Mouse (Mus musculus) forebrain, embryonic 10.5 days (tissue): ENCODE results near the gene Dedd2. TPM values are rescaled to one million over a fixed set of nuclear protein-coding genes. Genes with fewer than 3 reads are reported as not detected.
A peak's percentile ranks its signal among the peaks of the same experiment; 100 is the strongest.

Experiments used
- DNase-seq: peaks from one replicate; pipeline ENCODE4 v3.0.0-alpha.2; 2017; ENCODE audit warnings: low spot score; ENCODE audit errors: extremely low spot score
- H3K27ac ChIP-seq: fragments of 300-500 bp; sonication (generic); 2 replicates; pipeline ENCODE4 v1.5.1; 2016; ENCODE audit warnings: mild to moderate bottlenecking
- H3K27me3 ChIP-seq: fragments of 300-500 bp; sonication (generic); 2 replicates; pipeline ENCODE4 v1.6.1; 2016; ENCODE audit warnings: mild to moderate bottlenecking; ENCODE audit not compliant: poor library complexity, severe bottlenecking
- H3K36me3 ChIP-seq: fragments of 300-500 bp; sonication (generic); replicated peaks from 2 replicates; pipeline ENCODE4 v1.6.1; 2016; ENCODE audit warnings: mild to moderate bottlenecking, moderate library complexity
- H3K4me1 ChIP-seq: fragments of 300-500 bp; sonication (generic); 2 replicates; pipeline ENCODE4 v1.6.1; 2016
- H3K4me3 ChIP-seq: fragments of 300-500 bp; sonication (generic); 2 replicates; pipeline ENCODE4 v1.5.1; 2016; ENCODE audit warnings: mild to moderate bottlenecking, moderate library complexity
- H3K9me3 ChIP-seq: fragments of 300-500 bp; sonication (generic); 2 replicates; pipeline ENCODE4 v1.6.1; 2016; ENCODE audit warnings: mild to moderate bottlenecking, moderate library complexity
- WGBS: fragments of 180-500 bp; shearing (Covaris S2); methylation state at CpG from one replicate; pipeline ENCODE4 v1.1.7; 2016; 5-methylcytosine and 5-hydroxymethylcytosine counted together
- polyA plus RNA-seq: library from polyadenylated mRNA; unstranded; fragments of >200 nt; fragmentation: Nextera tagmentation; extraction: Ambion mirVana; gene quantifications from 2 replicates; pipeline ENCODE4 v1.2.1, GENCODE M21; 2016

Gene Dedd2
- polyA plus RNA-seq, 1 experiment from 2014 or later, result 8.8 TPM

DNA sequence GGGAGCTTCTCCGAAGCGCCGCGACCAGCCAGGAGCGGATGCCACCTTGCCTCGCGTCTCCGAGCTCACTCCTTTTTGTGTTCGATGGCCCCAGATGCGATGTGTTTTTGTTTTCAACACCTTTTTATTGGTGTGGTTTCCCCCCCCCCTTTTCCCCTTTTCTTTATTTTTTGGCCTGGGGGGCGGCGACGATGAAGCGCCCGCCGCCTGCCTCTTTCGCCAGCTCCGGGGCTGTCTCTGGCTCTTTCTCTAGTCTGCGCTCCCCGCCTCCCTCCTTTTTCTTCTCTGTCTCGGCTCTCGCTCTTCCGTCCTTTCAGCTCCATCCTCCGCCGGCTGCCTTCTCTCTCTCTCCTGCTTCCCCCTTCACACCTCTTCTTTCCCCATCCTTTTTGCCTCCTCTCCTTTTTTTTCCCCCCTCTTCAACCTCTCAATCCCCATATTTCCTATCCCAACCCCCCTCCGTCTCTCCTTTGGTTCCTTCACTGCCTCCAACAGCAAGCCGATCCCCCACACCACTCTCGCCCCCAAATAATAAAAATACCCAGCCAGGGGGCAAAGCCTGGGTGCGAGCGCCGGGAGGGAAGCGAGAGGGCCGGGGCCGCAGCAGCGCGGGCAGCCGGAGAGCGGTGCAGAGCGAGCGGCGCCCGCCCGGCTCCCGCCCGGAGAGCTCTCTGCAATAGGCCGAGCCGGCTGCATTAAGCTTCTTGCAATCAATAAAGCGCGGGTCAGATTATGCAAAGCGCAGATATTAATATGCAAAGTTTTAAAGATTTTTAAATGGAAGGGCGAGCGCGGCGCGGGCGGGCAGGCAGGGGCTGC lies 41.4 kb downstream of the Dedd2 start:
- H3K9me3 ChIP-seq, result no peaks in the 10 kb centered on the region
- H3K36me3 ChIP-seq, result no peaks in the 10 kb centered on the region
- peaks cover 63% of the 10 kb centered on the region for H3K4me1 ChIP-seq
- WGBS, result under 1% methylated on average over 54 of the region's 56 CpGs
- H3K27ac ChIP-seq, result peak overlapping the region; percentile 87
- H3K4me3 ChIP-seq, result peak overlapping the region; percentile 68
- peaks cover 96% of the 10 kb centered on the region for H3K27me3 ChIP-seq
- peak; percentile 51 for DNase-seq

DNA sequence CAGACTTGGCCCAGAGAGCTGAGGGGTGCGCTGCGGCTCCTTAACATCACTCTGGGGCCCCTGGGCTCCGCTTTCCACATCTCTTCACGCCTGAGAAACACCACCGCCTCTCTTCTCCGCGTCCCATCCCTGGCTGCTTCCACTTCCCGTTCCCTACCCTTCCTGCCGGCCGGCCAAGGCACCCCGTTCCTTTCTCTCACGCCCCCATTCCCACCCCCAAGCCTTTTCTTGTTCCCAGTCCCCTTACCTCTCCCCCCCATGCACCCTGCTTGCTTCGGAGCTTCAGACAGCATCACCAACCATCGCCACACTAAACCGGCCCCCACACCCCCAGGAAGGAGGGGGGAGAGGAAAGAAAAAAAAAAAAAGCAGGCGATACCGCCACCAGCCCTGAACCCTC lies 42.1 kb downstream of the Dedd2 start:
- H3K36me3 ChIP-seq, result no peaks in the 10 kb centered on the region
- DNase-seq, result no peak
- peaks cover 90% of the 10 kb centered on the region for H3K27me3 ChIP-seq
- H3K4me1 ChIP-seq, result peaks cover 70% of the 10 kb centered on the region
- no peaks in the 10 kb centered on the region for H3K9me3 ChIP-seq
- WGBS, result 2% methylated on average over 17 of the region's 17 CpGs
- peak overlapping the region; percentile 68 for H3K4me3 ChIP-seq
- H3K27ac ChIP-seq, result peak overlapping the region; percentile 87

DNA sequence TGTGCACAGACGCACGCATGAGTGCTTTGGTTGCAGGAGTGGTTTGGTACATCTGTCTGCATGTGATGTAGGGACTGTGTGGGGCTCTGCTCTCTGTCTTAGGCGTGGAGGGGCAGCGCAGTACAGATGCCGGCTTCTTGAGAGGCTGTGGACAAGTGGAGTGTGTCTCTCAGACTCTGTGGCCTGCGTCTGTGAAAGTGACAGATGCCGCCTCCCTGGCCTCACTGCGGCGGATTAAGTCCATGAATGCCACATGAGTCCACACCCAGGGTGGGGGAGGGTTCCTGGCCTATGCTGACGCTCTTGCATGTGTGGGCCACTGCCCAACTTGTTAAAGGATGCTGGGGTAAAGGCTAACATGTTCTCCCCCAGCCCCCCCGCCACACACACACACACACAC lies 46.1 kb downstream of the Dedd2 start:
- H3K27ac ChIP-seq, result 0 out of 2 replicates have a peak overlapping the region, but pooled peaks have one; percentile 21
- H3K27me3 ChIP-seq, result peaks cover 62% of the 10 kb centered on the region
- 59% methylated on average over 11 of the region's 11 CpGs for WGBS
- no peak overlapping the region for H3K4me3 ChIP-seq
- H3K36me3 ChIP-seq, result no peaks in the 10 kb centered on the region
- no peaks in the 10 kb centered on the region for H3K9me3 ChIP-seq
- DNase-seq, result no peak
- H3K4me1 ChIP-seq, result peaks cover 58% of the 10 kb centered on the region

DNA sequence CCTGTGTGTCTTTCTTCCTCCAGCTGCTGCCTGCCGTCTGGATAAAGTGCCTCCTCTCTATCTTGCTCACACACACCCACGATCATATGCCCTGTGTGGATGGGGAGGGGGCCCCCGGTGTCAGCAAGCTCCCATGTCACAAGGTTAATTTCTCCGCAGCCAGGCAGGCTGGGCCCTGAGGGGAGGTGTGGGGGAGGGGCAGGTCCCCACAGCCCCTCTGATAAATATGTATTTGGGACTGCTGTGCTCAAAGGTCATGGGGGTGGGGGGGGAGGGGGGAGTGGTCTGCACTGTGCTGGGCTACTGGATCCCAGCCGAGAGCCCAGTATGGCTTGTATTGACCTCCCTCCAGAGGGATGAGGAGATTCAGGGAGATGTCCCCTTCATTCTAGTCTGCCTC lies 47.7 kb downstream of the Dedd2 start:
- H3K4me1 ChIP-seq, result peaks cover 42% of the 10 kb centered on the region
- no peak for DNase-seq
- WGBS, result 60% methylated on average over 5 of the region's 5 CpGs

DNA sequence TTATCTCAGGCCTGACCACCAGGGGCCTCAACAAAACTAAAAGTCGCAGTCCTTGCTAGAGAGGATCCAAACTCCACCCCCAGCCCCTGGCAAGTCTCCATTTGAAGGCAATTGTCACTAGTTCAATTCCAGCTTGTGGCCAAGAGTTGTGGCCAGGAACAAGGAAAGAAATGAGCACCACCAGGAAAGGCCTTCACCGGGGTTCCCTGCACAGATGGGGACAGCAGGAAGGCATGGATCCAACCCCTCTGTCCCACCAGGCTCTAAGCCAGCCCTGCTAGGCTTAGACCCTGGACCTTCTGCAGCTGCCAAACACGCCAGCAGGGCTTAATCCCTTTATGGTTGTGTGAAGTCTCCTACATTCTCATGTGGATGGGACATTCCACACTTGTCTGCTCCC lies 49.8 kb downstream of the Dedd2 start:
- DNase-seq, result no peak
- WGBS, result 48% methylated on average over 3 of the region's 3 CpGs
- Histone ChIP-seq H3K4me3 (no peak overlapping the region), H3K9me3 (no peaks in the 10 kb centered on the region), H3K4me1 (peaks cover 35% of the 10 kb centered on the region), H3K36me3 (no peaks in the 10 kb centered on the region), H3K27me3 (peaks cover 32% of the 10 kb centered on the region), H3K27ac (no peak overlapping the region)

More for the DNA sequence above, 47.7 kb downstream of the Dedd2 start:
- H3K9me3 ChIP-seq, result no peaks in the 10 kb centered on the region
- H3K27me3 ChIP-seq, result peaks cover 53% of the 10 kb centered on the region
- no peaks in the 10 kb centered on the region for H3K36me3 ChIP-seq
- 0 out of 2 replicates have a peak overlapping the region, but pooled peaks have one; percentile 40 for H3K27ac ChIP-seq
- H3K4me3 ChIP-seq, result no peak overlapping the region

DNA sequence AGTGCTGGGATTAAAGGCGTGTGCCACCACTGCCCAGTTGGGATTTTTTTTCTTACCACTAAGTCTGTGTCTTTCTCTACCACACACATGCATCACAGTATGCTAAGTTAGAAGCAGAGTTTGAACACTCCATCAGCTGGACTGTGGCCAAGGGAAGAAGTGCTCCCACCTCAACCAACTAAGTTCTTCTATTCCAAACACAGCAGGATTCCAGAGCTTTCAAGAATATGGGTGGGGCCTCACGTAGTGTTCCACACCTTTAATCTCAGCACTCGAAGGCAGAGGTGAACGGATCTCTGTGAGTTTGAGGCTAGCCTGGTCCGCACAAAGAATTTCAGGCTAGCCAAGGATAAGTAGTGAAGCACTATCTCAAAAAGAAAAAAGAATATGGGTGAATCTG lies 54.3 kb downstream of the Dedd2 start:
- H3K36me3 ChIP-seq, result no peaks in the 10 kb centered on the region
- peaks cover 8% of the 10 kb centered on the region for H3K27me3 ChIP-seq
- DNase-seq, result no peak
- no peaks in the 10 kb centered on the region for H3K4me1 ChIP-seq
- no peak overlapping the region for H3K4me3 ChIP-seq
- no peak overlapping the region for H3K27ac ChIP-seq
- H3K9me3 ChIP-seq, result no peaks in the 10 kb centered on the region
- WGBS, result 88% methylated on average over 5 of the region's 5 CpGs

DNA sequence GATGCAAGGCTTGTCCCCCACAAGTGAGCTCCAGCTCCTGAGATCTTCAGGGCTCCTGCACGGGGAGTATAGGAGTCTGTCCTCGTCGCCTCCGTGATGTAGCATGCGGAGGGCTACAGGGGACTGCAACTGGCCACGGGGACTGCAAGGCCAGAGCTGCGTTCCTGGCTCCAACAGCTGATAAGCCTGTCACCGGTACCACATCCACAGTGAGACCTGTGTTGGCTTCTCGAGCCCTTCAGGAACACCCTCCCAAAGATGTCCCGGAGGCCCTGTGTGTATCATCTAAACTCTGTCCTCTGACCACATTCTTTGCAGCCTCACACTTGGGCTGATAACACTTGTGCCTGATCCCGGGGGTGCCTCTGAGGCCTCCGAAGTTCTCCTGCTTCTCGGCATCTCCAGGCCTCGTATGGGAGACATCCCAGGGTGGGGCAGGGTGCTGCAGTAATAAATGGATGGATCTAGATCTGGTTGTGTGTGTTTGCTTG lies 64.2 kb downstream of the Dedd2 start:
- 32% methylated on average over 14 of the region's 14 CpGs for WGBS
- no peak for DNase-seq
- Histone ChIP-seq H3K4me1 (peaks cover 57% of the 10 kb centered on the region), H3K4me3 (peak overlapping the region; percentile 23; the same call in 1 of the 2 replicates), H3K36me3 (no peaks in the 10 kb centered on the region), H3K9me3 (no peaks in the 10 kb centered on the region), H3K27ac (peak overlapping the region; percentile 56), H3K27me3 (peaks cover 70% of the 10 kb centered on the region)

DNA sequence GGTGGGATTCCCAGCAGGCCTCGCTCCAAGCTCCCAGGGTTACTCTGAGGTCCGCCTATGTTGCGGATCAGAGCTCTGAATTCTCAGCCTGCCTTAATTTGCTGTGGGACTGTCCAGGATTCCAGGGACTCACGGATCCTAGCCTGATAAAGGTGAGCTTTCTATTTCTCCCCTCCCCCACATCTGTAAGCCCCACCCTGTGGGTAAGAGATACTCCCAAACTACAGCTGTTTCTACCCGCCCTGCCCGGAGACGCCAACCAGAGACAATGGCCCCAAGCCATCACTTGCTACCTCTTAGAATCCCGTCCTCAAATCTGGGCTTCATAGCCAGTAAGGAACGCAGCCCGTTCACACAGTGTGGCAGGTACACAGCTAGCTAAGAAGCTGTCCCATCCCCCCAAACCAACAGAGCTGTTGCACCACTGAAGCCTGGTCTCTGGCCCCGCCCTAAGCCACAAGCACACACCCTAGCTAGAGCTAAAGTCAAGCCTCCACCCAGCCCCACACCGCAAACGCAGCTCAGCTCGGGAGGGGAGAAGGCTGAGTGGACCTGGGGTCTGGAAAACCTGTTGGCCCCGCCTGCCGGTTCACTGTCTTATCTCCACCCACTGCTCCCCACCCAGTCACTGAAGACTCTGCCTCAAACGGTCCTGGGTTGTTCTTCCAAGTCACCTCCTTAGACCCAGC lies 64.8 kb downstream of the Dedd2 start:
- Histone ChIP-seq H3K36me3 (no peaks in the 10 kb centered on the region), H3K27me3 (peaks cover 76% of the 10 kb centered on the region), H3K4me1 (peaks cover 63% of the 10 kb centered on the region), H3K27ac (peak overlapping the region; percentile 56), H3K4me3 (peak overlapping the region; percentile 23; the same call in 1 of the 2 replicates), H3K9me3 (no peaks in the 10 kb centered on the region)
- no peak for DNase-seq
- 7% methylated on average over 17 of the region's 17 CpGs for WGBS

DNA sequence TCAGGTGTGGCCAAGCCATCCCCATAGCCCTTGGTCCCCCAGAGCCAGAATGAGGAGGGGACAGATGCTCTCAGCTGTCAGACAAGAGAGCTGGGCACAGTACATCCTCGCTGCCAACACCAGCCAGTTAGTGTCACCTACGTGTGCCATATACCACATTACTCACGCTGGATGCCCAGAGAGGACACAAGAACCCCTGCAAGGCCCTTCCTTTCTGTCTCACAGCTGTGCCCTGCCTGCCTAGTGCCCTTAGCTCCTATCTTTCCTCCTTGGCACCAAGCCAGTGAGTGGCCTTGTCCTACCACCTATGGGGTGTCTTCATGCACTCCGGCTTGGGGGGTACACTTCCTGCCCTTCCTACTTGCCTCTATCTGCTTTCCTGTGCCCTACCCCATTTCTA lies 65.8 kb downstream of the Dedd2 start:
- no peaks in the 10 kb centered on the region for H3K9me3 ChIP-seq
- no peaks in the 10 kb centered on the region for H3K36me3 ChIP-seq
- peak overlapping the region; percentile 81 for H3K27ac ChIP-seq
- no peak overlapping the region for H3K4me3 ChIP-seq
- 75% methylated on average over 4 of the region's 4 CpGs for WGBS
- H3K4me1 ChIP-seq, result peaks cover 73% of the 10 kb centered on the region
- H3K27me3 ChIP-seq, result peaks cover 85% of the 10 kb centered on the region
- no peak for DNase-seq

DNA sequence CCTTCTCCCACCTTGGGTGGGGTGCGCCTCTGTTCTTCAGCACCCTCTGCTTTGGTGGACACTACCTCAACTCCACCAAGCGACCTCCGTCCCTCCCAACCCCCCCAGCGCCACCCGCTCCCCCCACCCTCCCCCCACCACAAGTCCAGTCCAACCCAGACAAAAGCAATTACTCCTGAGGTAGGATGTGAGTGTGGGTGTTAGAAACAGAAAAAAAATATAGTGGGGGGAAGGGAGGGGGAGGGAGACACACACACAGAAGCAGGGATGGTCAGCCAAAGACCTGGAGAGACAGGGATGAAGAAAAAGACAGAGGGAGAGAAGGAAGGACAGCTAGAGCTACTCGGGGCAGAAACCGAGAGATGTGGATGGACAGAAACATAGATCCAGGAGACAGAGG lies 66.6 kb downstream of the Dedd2 start:
- Histone ChIP-seq H3K27ac (peak overlapping the region; percentile 81), H3K4me3 (peak overlapping the region; percentile 18; the same call in 1 of the 2 replicates), H3K27me3 (peaks cover 92% of the 10 kb centered on the region), H3K9me3 (no peaks in the 10 kb centered on the region), H3K4me1 (peaks cover 77% of the 10 kb centered on the region), H3K36me3 (no peaks in the 10 kb centered on the region)
- 44% methylated on average over 7 of the region's 7 CpGs for WGBS
- no peak for DNase-seq

DNA sequence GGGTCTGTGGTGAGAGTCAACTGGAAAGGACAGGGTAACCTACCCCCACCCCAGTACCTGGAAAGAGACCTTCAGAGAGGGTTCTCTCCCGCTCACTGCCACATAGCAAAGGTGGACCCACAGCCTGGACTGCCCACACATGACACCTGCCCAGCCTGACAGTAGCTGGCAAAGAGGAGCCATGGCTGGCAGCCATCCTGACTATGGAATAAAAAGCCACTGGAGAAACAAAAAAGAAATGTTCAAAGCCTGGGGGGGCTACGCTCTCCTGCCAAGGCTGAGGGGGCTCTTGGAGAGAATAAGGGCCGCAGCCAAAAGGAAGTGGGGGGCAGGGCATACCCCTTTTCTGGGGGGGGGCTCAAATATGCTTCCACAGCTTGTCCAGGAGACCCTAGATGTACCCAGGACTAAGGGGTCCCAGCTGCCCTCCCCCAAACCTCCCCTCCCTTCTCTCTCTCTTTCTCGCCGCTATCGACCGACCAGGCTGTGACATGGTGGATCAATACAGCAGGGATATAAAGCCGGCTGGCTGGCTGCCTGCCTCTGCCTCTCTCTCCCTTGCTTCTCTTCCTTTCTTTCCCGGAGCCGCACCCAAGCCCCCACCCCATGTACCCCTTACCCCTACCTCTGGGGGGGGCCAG lies 68.4 kb downstream of the Dedd2 start:
- Histone ChIP-seq H3K27ac (peak overlapping the region; percentile 81), H3K27me3 (peaks cover 97% of the 10 kb centered on the region), H3K4me1 (peaks cover 77% of the 10 kb centered on the region), H3K4me3 (peak overlapping the region; percentile 35; the same call in 1 of the 2 replicates), H3K9me3 (no peaks in the 10 kb centered on the region), H3K36me3 (no peaks in the 10 kb centered on the region)
- DNase-seq, result no peak
- WGBS, result 35% methylated on average over 10 of the region's 10 CpGs

DNA sequence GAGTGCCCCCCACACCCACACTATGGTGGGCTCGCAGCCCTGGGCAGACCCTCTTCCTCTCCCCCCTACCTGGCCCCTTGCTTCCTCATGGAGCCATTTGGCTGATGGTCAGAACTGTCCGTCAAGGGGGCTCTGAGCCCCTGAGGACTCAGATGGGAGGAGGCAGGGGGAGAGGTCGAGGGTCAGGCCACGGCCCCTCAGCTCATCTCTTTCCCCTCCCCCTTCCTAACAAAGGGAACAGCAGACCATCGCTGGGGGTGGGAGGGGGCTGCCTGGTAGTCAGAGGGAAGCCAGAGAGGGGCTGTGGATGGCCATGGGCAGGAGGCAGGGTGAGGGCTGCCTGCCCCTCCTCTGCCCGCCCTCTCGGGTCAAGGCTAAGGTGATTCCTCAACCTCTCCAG lies 69.4 kb downstream of the Dedd2 start:
- H3K4me3 ChIP-seq, result peak overlapping the region; percentile 35
- peaks cover 69% of the 10 kb centered on the region for H3K4me1 ChIP-seq
- no peaks in the 10 kb centered on the region for H3K36me3 ChIP-seq
- WGBS, result 2% methylated on average over 7 of the region's 7 CpGs
- no peaks in the 10 kb centered on the region for H3K9me3 ChIP-seq
- peaks cover 87% of the 10 kb centered on the region for H3K27me3 ChIP-seq
- H3K27ac ChIP-seq, result peak overlapping the region; percentile 81
- DNase-seq, result peak; percentile 53
